Mouse (Mus musculus) ES-Bruce4 (cell line): ENCODE data around the gene Soga3.

ENCODE experiments used
- CTCF ChIP-seq: IDR thresholded peaks from one replicate; pipeline ENCODE4 v1.8.1; 2011; ENCODE audit warnings: low read depth, low read length
- EP300 ChIP-seq: IDR thresholded peaks from 2 replicates; pipeline ENCODE4 v1.6.1; 2011; ENCODE audit warnings: low read depth, low read length; ENCODE audit not compliant: insufficient read depth
- POLR2A ChIP-seq: IDR thresholded peaks from one replicate; pipeline ENCODE4 v1.8.1; 2011; ENCODE audit warnings: low read length; ENCODE audit not compliant: insufficient read depth

GRCm38 (mm10) chr10:29196811-29197210 lies 53.2 kb downstream of the Soga3 start:
- TF ChIP-seq POLR2A (no peak), CTCF (no peak), EP300 (no peak)
